Mouse (Mus musculus): ENCODE data around the gene Mtmr14. TPM values are rescaled to one million over a fixed set of nuclear protein-coding genes. Genes with fewer than 3 reads are reported as not detected.
A peak's percentile ranks its signal among the peaks of the same experiment; 100 is the strongest.

Gene Mtmr14
- total RNA-seq, 1 experiment from 2014 or later, result 35.4 TPM

GRCm38 (mm10) chr6:113326533-113327315, 89.1 kb downstream of the Mtmr14 start, which contains the start of gene Ogg1:
TSS of gene Ogg1 (plus strand) at chr6:113326972.
- ATAC-seq (replicated peaks; ENCODE audit: low read depth, poor library complexity, severe bottlenecking), result peak; percentile 87

GRCm38 (mm10) chr6:113329396-113329795, 91.8 kb downstream of the Mtmr14 start:
- no peak for ATAC-seq (replicated peaks; ENCODE audit: low read depth, poor library complexity, severe bottlenecking)

- ATAC-seq (replicated peaks; ENCODE audit: low read depth, poor library complexity, severe bottlenecking), result peak; percentile 68
Observed at GRCm38 (mm10) chr6:113330547-113330946, 92.9 kb downstream of the Mtmr14 start.

Other genes with a start within 250 kb of the Mtmr14 start
- gene Thumpd3, start 191.6 kb upstream of the Mtmr14 start, total RNA-seq (2017), result 94.2 and 98.8 TPM in 2 replicates
- 71.5 and 92.1 TPM in 2 replicates for gene Setd5, start 160.5 kb upstream of the Mtmr14 start, total RNA-seq (2017)
- not detected in 2 replicates for gene Lhfpl4, start 42.5 kb upstream of the Mtmr14 start, total RNA-seq (2017)
- gene Cpne9, start 44.5 kb downstream of the Mtmr14 start, total RNA-seq (2017), result 0.05 TPM in 1 of 2 replicates, not detected in the other
- gene Brpf1, start 69.3 kb downstream of the Mtmr14 start, total RNA-seq (2017), result 27.5 and 35.7 TPM in 2 replicates
- gene Ogg1, start 89.1 kb downstream of the Mtmr14 start, total RNA-seq (2017), result 10.2 and 11.7 TPM in 2 replicates
- gene Camk1, start 106.1 kb downstream of the Mtmr14 start, total RNA-seq (2017), result 29.9 and 41.3 TPM in 2 replicates
- 20.7 and 33.1 TPM in 2 replicates for gene Tada3, start 140.0 kb downstream of the Mtmr14 start, total RNA-seq (2017)
- 175 and 193 TPM in 2 replicates for gene Arpc4, start 140.3 kb downstream of the Mtmr14 start, total RNA-seq (2017)
- gene Ttll3, start 151.4 kb downstream of the Mtmr14 start, total RNA-seq (2017), result 0.78 and 1.4 TPM in 2 replicates
- gene Rpusd3, start 181.5 kb downstream of the Mtmr14 start, total RNA-seq (2017), result 5.5 and 9.0 TPM in 2 replicates
- gene Cidec, start 197.9 kb downstream of the Mtmr14 start, total RNA-seq (2017), result not detected in 2 replicates
- 28.6 and 32.7 TPM in 2 replicates for gene Jagn1, start 204.7 kb downstream of the Mtmr14 start, total RNA-seq (2017)
- 1.6 and 2.6 TPM in 2 replicates for gene Il17re, start 220.6 kb downstream of the Mtmr14 start, total RNA-seq (2017)
- gene Il17rc, start 233.6 kb downstream of the Mtmr14 start, total RNA-seq (2017), result 0.09 and 0.44 TPM in 2 replicates
- gene Creld1, start 245.5 kb downstream of the Mtmr14 start, total RNA-seq (2017), result 4.1 and 9.4 TPM in 2 replicates